Mouse (Mus musculus): Measurements from ENCODE around the gene Sf3a2. TPM values are rescaled to one million over a fixed set of nuclear protein-coding genes. Genes with fewer than 3 reads are reported as not detected.

Sf3a2 gene
- polyA plus RNA-seq, 1 experiment from 2014 or later, result 119 TPM

DNA sequence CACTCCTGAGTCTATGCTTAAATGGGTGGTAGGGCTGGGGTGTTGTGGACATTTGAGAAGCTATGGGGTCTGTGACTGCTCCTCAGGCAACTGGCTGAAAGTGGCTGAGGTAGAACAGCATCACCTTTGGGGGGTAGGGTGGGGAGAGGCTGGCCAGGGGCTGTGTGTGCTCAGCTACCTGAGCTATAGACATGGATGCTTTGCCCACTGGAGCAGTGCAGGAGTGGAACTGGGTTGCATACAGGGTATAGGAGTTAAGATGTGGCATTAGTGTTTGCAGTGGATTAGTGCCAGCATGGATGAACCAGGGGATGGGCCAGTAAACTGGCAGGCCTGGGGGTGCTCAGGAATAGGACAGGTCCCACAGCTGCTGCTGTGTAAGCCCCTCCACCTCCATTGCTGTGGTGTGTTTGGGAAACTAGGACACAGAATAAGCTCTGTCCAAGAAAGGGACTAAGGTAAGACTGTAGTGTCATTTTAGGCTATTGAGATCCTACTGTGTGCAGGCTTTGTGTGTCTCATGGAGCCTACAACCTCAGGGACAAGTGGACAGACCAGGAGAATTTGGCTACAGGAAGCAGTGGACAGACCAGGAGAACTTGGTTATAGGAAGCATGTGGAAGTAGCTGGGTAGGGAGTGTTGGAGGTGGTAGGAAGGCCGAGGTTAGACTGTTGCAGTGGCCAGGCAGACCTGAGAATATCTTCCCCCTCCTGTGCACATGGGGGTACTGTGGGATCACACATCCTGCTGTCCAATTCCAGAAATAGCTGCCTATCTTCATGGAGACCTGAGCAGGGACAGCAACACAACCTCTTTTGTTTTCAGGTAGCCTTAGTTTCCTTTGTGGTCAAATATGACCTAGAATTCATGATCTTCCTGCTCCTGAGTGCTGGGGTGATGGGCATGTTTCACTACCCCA, 31.6 kb downstream of the Sf3a2 start:
- H3K27me3 ChIP-seq (ENCODE audit: control insufficient read depth, insufficient read depth, low read length), result peaks cover 2% of the 10 kb centered on the region; the same call in 1 of the 2 replicates
- no peak overlapping the region for H3K9ac ChIP-seq (ENCODE audit: low read length)
- DNase-seq (ENCODE audit: low spot score), result no peak
- no peak overlapping the region for H3K4me3 ChIP-seq (ENCODE audit: low read depth, low read length)
- 74% methylated on average over 1 of the region's 1 CpGs for WGBS
- no peak overlapping the region for H3K27ac ChIP-seq (ENCODE audit: low read depth, low read length)
- H3K9me3 ChIP-seq (ENCODE audit: control insufficient read depth, low read length), result no peaks in the 10 kb centered on the region
- ATAC-seq (replicated peaks; ENCODE audit: low FRiP score), result no peak
- H3K36me3 ChIP-seq (ENCODE audit: control insufficient read depth, insufficient read depth, low read length), result no peaks in the 10 kb centered on the region; the same call in 1 of the 2 replicates
- peaks cover 18% of the 10 kb centered on the region for H3K4me1 ChIP-seq (replicated peaks; ENCODE audit: control insufficient read depth, insufficient read depth, low read length)
- no peak overlapping the region for H3K4me2 ChIP-seq (ENCODE audit: low read depth, low read length, severe bottlenecking)

DNA sequence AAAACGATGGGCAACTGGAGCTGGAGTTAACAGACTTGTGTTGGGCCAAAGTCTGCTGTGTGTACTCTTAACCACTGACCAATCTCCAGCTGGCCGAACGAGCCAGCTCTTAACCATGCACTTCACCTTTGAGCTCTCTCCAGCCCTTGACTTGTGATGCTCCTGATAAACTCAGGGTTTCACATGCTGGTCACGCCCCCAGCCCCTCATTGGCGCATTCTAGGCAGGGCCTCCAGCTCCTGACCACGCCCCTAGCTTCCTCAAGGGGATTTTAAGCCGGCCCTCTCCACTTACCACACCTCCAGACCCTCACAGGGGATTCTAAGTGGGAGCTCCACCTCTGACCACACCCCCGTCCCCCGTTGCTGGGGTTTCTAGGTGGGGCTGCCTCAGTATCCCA, 33.1 kb downstream of the Sf3a2 start:
- ATAC-seq (replicated peaks; ENCODE audit: low FRiP score) (no peak; the same call in 1 of the 2 replicates), DNase-seq (ENCODE audit: low spot score) (peak; percentile 84)
- Histone ChIP-seq H3K27me3 (ENCODE audit: control insufficient read depth, insufficient read depth, low read length) (peaks cover 16% of the 10 kb centered on the region), H3K4me2 (ENCODE audit: low read depth, low read length, severe bottlenecking) (0 out of 2 replicates have a peak overlapping the region, but pooled peaks have one; percentile 24), H3K4me3 (ENCODE audit: low read depth, low read length) (no peak overlapping the region), H3K27ac (ENCODE audit: low read depth, low read length) (no peak overlapping the region), H3K9ac (ENCODE audit: low read length) (no peak overlapping the region), H3K4me1 (replicated peaks; ENCODE audit: control insufficient read depth, insufficient read depth, low read length) (peaks cover 18% of the 10 kb centered on the region), H3K9me3 (ENCODE audit: control insufficient read depth, low read length) (no peaks in the 10 kb centered on the region; the same call in 1 of the 2 replicates), H3K36me3 (ENCODE audit: control insufficient read depth, insufficient read depth, low read length) (no peaks in the 10 kb centered on the region; the same call in 1 of the 2 replicates)
- WGBS, result 1% methylated on average over 9 of the region's 9 CpGs

DNA sequence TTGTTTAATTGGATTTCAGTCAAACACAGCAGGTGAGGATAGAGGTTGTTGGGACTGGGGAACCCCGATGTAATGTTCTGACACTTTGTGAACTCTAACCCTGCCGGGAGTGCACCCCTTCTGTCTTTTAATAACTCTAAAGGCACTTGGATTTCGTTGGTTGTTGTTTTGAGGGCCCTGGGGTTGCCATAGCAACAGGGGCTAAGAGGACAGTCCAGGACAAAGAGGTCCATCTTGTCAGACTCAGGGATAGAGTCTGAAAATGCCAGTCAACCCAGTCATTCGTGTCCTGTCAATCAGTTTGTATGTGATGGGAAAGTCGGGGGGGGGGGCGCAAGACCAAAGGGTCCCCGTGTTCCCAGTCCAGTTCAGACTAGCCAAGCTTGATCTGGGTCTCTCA, 34.8 kb downstream of the Sf3a2 start:
- Histone ChIP-seq H3K9ac (ENCODE audit: low read length) (no peak overlapping the region), H3K36me3 (ENCODE audit: control insufficient read depth, insufficient read depth, low read length) (no peaks in the 10 kb centered on the region; the same call in 1 of the 2 replicates), H3K27ac (ENCODE audit: low read depth, low read length) (no peak overlapping the region), H3K4me2 (ENCODE audit: low read depth, low read length, severe bottlenecking) (no peak overlapping the region), H3K4me3 (ENCODE audit: low read depth, low read length) (no peak overlapping the region), H3K27me3 (ENCODE audit: control insufficient read depth, insufficient read depth, low read length) (peaks cover 20% of the 10 kb centered on the region), H3K9me3 (ENCODE audit: control insufficient read depth, low read length) (no peaks in the 10 kb centered on the region; the same call in 1 of the 2 replicates), H3K4me1 (replicated peaks; ENCODE audit: control insufficient read depth, insufficient read depth, low read length) (peaks cover 15% of the 10 kb centered on the region)
- ATAC-seq (replicated peaks; ENCODE audit: low FRiP score), result no peak
- WGBS, result 55% methylated on average over 7 of the region's 7 CpGs
- no peak for DNase-seq (ENCODE audit: low spot score)

DNA sequence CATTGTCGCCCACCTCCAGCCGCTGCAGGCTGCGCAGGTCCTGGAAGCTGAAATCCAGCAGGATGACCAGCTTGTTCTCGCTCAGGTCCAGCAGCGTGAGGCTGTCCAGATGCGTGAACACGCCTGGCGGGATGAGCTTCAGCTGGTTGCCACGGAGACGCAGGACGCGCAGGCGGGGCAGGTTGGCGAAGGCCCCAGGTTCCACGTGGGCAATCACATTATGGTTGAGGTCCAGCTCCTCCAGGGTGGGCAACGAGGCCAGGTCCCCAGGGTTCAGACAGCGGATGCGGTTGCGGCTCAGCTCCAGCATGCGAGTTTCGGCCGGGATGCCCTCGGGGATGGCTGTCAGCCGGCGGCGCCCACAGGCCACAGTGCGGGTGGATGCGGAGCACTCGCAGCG, 37.6 kb downstream of the Sf3a2 start:
- H3K9me3 ChIP-seq (ENCODE audit: control insufficient read depth, low read length), result no peaks in the 10 kb centered on the region; the same call in 1 of the 2 replicates
- DNase-seq (ENCODE audit: low spot score) (no peak), ATAC-seq (replicated peaks; ENCODE audit: low FRiP score) (no peak)
- peaks cover 20% of the 10 kb centered on the region for H3K27me3 ChIP-seq (ENCODE audit: control insufficient read depth, insufficient read depth, low read length)
- H3K4me1 ChIP-seq (replicated peaks; ENCODE audit: control insufficient read depth, insufficient read depth, low read length), result peaks cover 12% of the 10 kb centered on the region
- H3K4me2 ChIP-seq (ENCODE audit: low read depth, low read length, severe bottlenecking), result no peak overlapping the region
- no peak overlapping the region for H3K9ac ChIP-seq (ENCODE audit: low read length)
- no peak overlapping the region for H3K4me3 ChIP-seq (ENCODE audit: low read depth, low read length)
- no peaks in the 10 kb centered on the region for H3K36me3 ChIP-seq (ENCODE audit: control insufficient read depth, insufficient read depth, low read length)
- no peak overlapping the region for H3K27ac ChIP-seq (ENCODE audit: low read depth, low read length)
- 61% methylated on average over 30 of the region's 30 CpGs for WGBS

DNA sequence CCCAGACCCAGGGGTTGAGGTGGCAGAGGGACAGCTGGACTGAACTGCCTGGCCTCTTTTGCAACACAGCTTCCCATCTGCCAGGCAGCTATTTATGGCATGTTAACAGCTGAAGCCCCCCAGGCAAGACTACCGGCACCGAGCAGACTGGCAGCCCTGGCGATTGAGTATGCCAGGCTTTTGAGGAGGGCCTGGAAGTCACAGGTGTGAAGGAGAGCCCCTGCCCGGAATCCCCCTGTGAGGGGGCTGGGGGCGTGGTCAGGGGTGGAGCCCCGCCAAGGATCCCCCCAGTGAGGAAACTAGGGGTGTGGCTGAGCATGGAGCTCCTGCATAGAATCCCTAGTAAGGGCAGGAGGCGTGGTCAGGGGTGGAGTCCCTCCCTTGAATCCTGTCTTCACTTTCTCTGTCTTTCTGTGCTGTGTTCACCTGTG, 39.0 kb downstream of the Sf3a2 start:
- H3K4me1 ChIP-seq (replicated peaks; ENCODE audit: control insufficient read depth, insufficient read depth, low read length), result peaks cover 3% of the 10 kb centered on the region; the same call in 1 of the 2 replicates
- no peak overlapping the region for H3K4me2 ChIP-seq (ENCODE audit: low read depth, low read length, severe bottlenecking)
- 60% methylated on average over 7 of the region's 7 CpGs for WGBS
- H3K27me3 ChIP-seq (ENCODE audit: control insufficient read depth, insufficient read depth, low read length), result peaks cover 20% of the 10 kb centered on the region
- no peak overlapping the region for H3K4me3 ChIP-seq (ENCODE audit: low read depth, low read length)
- ATAC-seq (replicated peaks; ENCODE audit: low FRiP score), result no peak
- H3K27ac ChIP-seq (ENCODE audit: low read depth, low read length), result no peak overlapping the region
- H3K36me3 ChIP-seq (ENCODE audit: control insufficient read depth, insufficient read depth, low read length), result no peaks in the 10 kb centered on the region
- H3K9me3 ChIP-seq (ENCODE audit: control insufficient read depth, low read length), result no peaks in the 10 kb centered on the region; the same call in 1 of the 2 replicates
- no peak for DNase-seq (ENCODE audit: low spot score)
- no peak overlapping the region for H3K9ac ChIP-seq (ENCODE audit: low read length)

DNA sequence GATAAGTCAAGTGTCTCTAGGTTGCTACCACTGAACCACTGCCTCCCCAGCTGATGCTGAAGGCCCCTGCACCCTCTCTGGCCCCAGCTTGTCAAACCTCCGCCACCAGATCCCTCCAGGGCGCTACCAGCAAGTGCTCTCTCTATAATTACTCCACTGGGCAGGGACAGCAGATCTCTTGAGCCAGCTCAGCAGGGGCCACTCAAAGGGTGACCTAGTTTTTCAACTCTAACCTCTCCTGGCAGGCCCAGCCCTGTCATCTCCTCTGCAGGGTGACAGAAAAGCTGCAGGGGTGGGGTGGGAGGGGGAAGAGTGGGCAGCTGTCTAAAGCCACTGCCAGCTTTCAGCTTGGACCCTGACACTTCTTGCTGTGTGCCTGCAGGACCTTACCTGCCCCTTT, 39.8 kb downstream of the Sf3a2 start:
- H3K9ac ChIP-seq (ENCODE audit: low read length), result no peak overlapping the region
- no peak overlapping the region for H3K4me3 ChIP-seq (ENCODE audit: low read depth, low read length)
- no peak overlapping the region for H3K27ac ChIP-seq (ENCODE audit: low read depth, low read length)
- peaks cover 3% of the 10 kb centered on the region; the same call in 1 of the 2 replicates for H3K4me1 ChIP-seq (replicated peaks; ENCODE audit: control insufficient read depth, insufficient read depth, low read length)
- H3K27me3 ChIP-seq (ENCODE audit: control insufficient read depth, insufficient read depth, low read length), result peaks cover 24% of the 10 kb centered on the region
- no peak for DNase-seq (ENCODE audit: low spot score)
- no peaks in the 10 kb centered on the region; the same call in 1 of the 2 replicates for H3K9me3 ChIP-seq (ENCODE audit: control insufficient read depth, low read length)
- no peak for ATAC-seq (replicated peaks; ENCODE audit: low FRiP score)
- 17% methylated on average over 2 of the region's 2 CpGs for WGBS
- H3K36me3 ChIP-seq (ENCODE audit: control insufficient read depth, insufficient read depth, low read length), result no peaks in the 10 kb centered on the region
- H3K4me2 ChIP-seq (ENCODE audit: low read depth, low read length, severe bottlenecking), result no peak overlapping the region

DNA sequence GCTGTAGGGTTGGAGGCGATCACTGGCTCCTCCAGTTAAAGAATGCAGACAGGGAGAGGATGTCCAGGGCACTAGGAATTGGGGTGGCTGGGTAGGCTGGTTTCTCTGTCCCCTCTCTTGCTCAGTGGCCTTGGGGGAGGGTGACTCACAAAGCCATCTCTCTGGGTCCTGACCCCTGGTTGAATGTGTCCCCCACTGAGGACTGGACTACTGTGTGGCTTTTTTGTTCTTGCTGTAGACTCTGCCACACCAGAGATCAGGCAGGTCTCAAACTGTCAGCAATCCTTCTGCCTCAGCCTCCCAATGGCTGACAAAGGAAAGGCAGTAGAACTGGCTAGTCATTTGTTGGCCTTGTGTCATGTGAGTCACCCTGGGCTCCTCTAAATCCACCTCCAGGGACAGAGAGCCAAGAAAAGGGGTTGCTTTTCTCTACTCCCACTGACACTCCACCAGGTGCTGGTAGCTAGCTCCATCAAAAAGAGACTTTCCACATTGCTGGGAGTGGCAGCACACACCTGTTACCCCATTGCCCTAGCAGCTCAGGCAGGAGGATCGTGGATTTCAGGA, 40.4 kb downstream of the Sf3a2 start:
- H3K27me3 ChIP-seq (ENCODE audit: control insufficient read depth, insufficient read depth, low read length), result peaks cover 30% of the 10 kb centered on the region
- no peak overlapping the region for H3K27ac ChIP-seq (ENCODE audit: low read depth, low read length)
- 59% methylated on average over 2 of the region's 2 CpGs for WGBS
- ATAC-seq (replicated peaks; ENCODE audit: low FRiP score) (no peak), DNase-seq (ENCODE audit: low spot score) (no peak)
- no peak overlapping the region for H3K4me3 ChIP-seq (ENCODE audit: low read depth, low read length)
- H3K9ac ChIP-seq (ENCODE audit: low read length), result no peak overlapping the region
- H3K4me2 ChIP-seq (ENCODE audit: low read depth, low read length, severe bottlenecking), result no peak overlapping the region
- no peaks in the 10 kb centered on the region; the same call in 1 of the 2 replicates for H3K9me3 ChIP-seq (ENCODE audit: control insufficient read depth, low read length)
- H3K4me1 ChIP-seq (replicated peaks; ENCODE audit: control insufficient read depth, insufficient read depth, low read length), result peaks cover 6% of the 10 kb centered on the region
- H3K36me3 ChIP-seq (ENCODE audit: control insufficient read depth, insufficient read depth, low read length), result no peaks in the 10 kb centered on the region

DNA sequence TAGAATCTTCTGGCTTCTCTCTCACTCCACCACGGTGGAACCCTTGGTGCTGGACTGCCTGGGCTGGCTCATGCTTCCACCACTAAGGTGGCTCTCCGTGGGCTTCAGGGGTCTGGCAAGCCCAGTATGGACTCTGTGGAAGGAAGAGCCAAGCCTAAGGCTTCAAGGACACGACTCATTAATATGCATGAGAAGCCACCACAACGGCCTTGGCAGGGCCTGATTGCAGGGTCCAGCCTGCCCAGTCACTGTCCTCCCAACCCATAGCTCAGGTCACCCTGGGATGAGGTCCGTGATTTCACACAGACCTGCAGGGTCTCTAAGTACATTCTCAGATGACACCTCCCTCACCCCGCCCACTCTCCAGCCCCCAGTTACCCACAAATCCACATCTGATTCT, 41.9 kb downstream of the Sf3a2 start:
- H3K27me3 ChIP-seq (ENCODE audit: control insufficient read depth, insufficient read depth, low read length), result peaks cover 40% of the 10 kb centered on the region
- ATAC-seq (replicated peaks; ENCODE audit: low FRiP score), result no peak
- H3K9ac ChIP-seq (ENCODE audit: low read length), result no peak overlapping the region
- peaks cover 14% of the 10 kb centered on the region for H3K4me1 ChIP-seq (replicated peaks; ENCODE audit: control insufficient read depth, insufficient read depth, low read length)
- no peak overlapping the region for H3K4me3 ChIP-seq (ENCODE audit: low read depth, low read length)
- no peaks in the 10 kb centered on the region; the same call in 1 of the 2 replicates for H3K9me3 ChIP-seq (ENCODE audit: control insufficient read depth, low read length)
- no peaks in the 10 kb centered on the region for H3K36me3 ChIP-seq (ENCODE audit: control insufficient read depth, insufficient read depth, low read length)
- 64% methylated on average over 6 of the region's 6 CpGs for WGBS
- H3K4me2 ChIP-seq (ENCODE audit: low read depth, low read length, severe bottlenecking), result no peak overlapping the region
- H3K27ac ChIP-seq (ENCODE audit: low read depth, low read length), result no peak overlapping the region
- DNase-seq (ENCODE audit: low spot score), result no peak
